Mouse (Mus musculus): ENCODE results near the gene Zfp58. TPM values are rescaled to one million over a fixed set of nuclear protein-coding genes. Genes with fewer than 3 reads are reported as not detected.
A peak's percentile ranks its signal among the peaks of the same experiment; 100 is the strongest.

Zfp58 gene
- polyA plus RNA-seq (2015; fragmentation: Nextera tagmentation; extraction: Ambion mirVana): 12.9 and 14.1 TPM in 2 replicates

DNA sequence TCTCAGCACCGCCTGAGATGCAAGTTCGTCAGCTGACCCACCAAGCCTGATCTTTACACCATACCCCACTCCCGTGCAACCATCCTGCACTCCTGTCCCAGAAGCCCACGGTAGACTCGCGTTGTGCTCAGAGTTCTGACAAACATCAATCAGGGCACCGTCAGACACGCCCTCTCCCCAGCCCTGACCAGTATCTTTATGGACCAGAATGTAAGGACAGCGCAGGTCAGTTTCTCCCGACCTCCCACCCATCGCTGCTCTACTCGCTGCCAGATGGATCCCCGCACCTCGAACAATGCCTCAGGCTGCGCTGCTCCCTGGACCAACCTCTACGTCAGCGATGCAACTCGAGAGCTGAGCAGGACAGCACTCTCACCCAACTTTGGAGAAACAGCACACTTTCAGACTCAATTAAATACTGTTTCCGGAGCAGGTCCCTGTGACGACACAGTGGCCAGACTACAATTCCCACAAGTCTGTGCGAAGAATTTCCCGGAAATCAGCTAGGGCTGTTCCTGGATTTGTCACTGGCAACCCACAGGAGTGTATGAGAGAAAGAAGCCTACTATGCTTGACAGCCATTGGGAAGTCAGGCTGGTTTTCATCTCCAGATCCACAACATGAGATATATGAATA, at the start of gene Zfp58:
Zfp58 (minus strand) TSS at position 472 of the 636 bp plus-strand sequence.
- Histone ChIP-seq H3K4me1 (peaks cover 8% of the 10 kb centered on the region), H3K4me2 (peak within 1 kb of the TSS; percentile 74), H3K27me3 (no peaks in the 10 kb centered on the region), H3K36me3 (peaks cover 2% of the 10 kb centered on the region; the same call in 1 of the 2 replicates), H3K4me3 (peak within 1 kb of the TSS; percentile 81), H3K27ac (peak within 1 kb of the TSS; percentile 41; the same call in 1 of the 2 replicates), H3K9me3 (no peaks in the 10 kb centered on the region), H3K9ac (peak within 1 kb of the TSS; percentile 67)
- peak; percentile 95 for ATAC-seq (ENCODE audit: borderline replicate concordance, extremely low read depth, low FRiP score, low TSS enrichment)
- under 1% methylated on average over 22 of the region's 22 CpGs for WGBS

DNA sequence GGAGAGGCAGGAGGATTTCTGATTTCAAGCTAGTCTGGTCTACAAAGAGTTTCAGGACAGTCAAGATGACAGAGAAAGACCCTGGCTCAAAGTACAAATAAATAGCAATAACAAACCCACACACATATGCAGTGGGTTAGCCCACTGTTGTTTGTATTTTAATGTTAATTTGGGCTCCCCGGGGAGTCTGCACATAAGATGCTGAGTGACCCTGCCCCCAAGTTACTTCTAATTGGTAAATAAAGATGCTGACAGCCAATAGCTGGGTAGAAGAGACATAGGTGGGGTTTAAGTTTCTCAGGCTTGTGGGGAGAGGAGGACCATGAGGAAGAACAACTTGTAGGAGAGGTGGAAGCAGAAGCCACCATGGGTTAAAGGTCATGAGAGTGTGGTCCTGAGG, 45.6 kb upstream of the Zfp58 start:
- Histone ChIP-seq H3K4me2 (no peak overlapping the region), H3K27ac (no peak overlapping the region), H3K27me3 (no peaks in the 10 kb centered on the region), H3K4me1 (no peaks in the 10 kb centered on the region), H3K9ac (no peak overlapping the region), H3K4me3 (no peak overlapping the region), H3K9me3 (no peaks in the 10 kb centered on the region), H3K36me3 (peaks cover 41% of the 10 kb centered on the region)
- no peak for ATAC-seq (ENCODE audit: borderline replicate concordance, extremely low read depth, low FRiP score, low TSS enrichment)
- WGBS: 91% methylated on average over 1 of the region's 1 CpGs

DNA sequence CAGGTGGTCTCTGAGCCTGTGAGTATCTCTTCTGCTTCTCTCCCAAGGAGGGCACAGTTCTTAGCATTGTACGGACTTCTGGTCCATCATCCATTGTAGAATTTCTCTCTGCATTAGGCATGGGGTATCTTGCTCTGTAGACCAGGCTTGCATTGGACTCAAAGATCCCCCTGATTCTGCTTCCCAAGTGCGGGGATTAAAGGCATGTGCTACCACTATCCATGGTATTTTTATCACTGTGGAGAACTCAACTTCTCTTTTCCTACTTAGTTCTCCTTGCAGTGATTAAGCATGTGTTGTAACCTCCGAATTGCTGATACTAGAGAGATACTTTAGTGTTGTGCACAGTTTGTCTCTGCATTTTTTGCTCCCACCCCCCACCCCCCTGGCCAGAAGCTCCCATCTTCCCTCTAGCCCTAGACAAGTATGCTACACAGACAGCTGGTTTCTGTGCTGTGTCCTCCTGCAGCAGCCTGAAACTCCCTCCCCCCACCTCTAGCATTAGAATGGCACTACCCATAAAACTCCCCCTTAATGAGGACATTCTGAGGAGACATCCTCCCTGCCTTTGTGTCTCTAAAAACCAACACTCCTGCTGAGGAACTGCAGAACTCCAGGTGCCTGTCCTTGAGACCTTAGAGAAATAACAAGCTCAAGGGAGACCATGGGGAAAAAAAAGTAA, 26.8 kb upstream of the Zfp58 start:
- no peak for ATAC-seq (ENCODE audit: borderline replicate concordance, extremely low read depth, low FRiP score, low TSS enrichment)
- Histone ChIP-seq H3K4me1 (peaks cover 13% of the 10 kb centered on the region), H3K4me2 (no peak overlapping the region), H3K27ac (no peak overlapping the region), H3K36me3 (no peaks in the 10 kb centered on the region), H3K9ac (no peak overlapping the region), H3K4me3 (no peak overlapping the region), H3K9me3 (no peaks in the 10 kb centered on the region), H3K27me3 (no peaks in the 10 kb centered on the region)
- WGBS: 68% methylated on average over 3 of the region's 3 CpGs

DNA sequence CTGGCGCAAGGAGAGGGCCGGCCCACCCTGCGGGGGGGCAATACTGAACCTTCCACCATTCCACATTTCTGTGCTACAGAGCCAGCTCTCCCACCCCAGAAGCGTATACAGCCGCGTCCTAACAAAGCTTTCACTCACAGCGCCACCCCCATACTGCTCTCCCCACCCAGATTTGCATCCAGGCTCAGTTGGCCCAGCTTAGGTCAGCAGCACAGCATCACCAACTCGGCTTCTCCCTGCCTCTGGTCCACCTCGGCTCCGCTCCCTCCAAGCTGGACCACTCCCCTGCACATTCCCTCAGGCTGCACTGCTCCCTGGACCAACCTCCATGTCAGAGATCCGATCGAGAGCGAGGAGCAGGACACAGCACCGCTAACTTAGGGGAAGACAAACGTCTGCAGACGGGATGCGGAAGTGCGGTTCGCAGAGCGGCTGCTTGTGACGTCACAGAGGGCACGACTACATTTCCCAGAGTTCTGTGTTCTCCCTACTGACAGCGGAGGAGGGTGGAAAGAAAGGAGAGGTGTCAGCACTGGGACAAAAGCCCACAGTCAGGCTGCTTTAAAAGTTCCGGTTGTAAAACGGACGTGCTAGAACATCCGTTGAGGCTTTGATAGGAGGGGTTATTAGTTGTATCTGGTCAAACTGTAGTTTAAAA, 25.5 kb upstream of the Zfp58 start, which contains the start of the genes Gm26965 and Zfp87:
Gm26965 (minus strand) TSS at position 399 of the 658 bp plus-strand sequence.
Zfp87 (minus strand) TSS at position 425 of the 658 bp plus-strand sequence.
- Histone ChIP-seq H3K9me3 (no peaks in the 10 kb centered on the region), H3K4me1 (peaks cover 13% of the 10 kb centered on the region), H3K36me3 (peaks cover 1% of the 10 kb centered on the region; the same call in 1 of the 2 replicates), H3K9ac (peak within 1 kb of the TSS; percentile 77), H3K4me2 (peak within 1 kb of the TSS; percentile 74), H3K4me3 (peak within 1 kb of the TSS; percentile 90), H3K27me3 (no peaks in the 10 kb centered on the region), H3K27ac (peak within 1 kb of the TSS; percentile 62)
- ATAC-seq (ENCODE audit: borderline replicate concordance, extremely low read depth, low FRiP score, low TSS enrichment): peak; percentile 99
- WGBS: 1% methylated on average over 27 of the region's 27 CpGs

DNA sequence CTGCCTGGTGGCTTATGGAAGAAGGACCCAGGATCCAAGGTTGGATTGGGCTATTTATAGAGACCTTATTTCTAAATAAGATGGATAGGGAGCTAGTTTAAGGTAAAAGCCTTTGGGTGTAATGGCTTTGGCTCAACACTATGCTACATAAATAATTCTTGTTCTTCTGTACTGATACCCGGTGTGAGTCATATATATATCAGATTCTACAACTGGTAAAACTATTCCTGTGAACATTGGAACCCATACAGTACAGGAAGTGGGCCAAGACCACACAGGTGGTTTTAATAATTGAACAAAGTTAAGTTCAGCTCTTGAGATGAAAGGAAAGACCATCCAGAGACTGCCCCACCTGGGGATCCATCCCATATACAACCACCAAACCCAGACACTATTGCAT, 553 bp upstream of the Zfp58 start:
- Histone ChIP-seq H3K9me3 (no peaks in the 10 kb centered on the region), H3K4me2 (no peak overlapping the region), H3K27ac (no peak overlapping the region), H3K36me3 (no peaks in the 10 kb centered on the region), H3K4me1 (peaks cover 8% of the 10 kb centered on the region), H3K9ac (no peak overlapping the region), H3K27me3 (no peaks in the 10 kb centered on the region), H3K4me3 (0 out of 2 replicates have a peak overlapping the region, but pooled peaks have one; percentile 81)
- WGBS: 75% methylated on average over 1 of the region's 1 CpGs
- no peak for ATAC-seq (ENCODE audit: borderline replicate concordance, extremely low read depth, low FRiP score, low TSS enrichment)

DNA sequence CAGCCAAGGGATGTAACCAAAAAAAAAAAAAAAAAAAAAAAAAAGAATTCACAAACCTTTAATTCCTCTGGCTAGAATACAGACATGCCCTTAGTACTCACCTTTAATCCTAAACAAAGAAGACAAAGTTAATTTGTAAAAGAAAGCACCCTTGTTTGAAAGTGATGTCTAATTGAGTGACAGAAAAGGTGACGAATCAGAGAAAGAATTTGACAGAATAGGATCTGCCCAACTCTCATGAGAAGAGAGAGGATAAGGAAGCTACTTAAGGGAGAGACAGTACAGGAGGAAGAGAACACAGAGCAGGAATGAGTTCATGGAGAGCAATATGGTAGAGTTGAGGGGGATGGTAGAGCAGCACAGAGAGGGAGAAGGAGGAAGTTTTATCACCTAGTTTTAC, 4.7 kb downstream of the Zfp58 start:
- H3K9me3 ChIP-seq: peaks cover 9% of the 10 kb centered on the region; the same call in 1 of the 2 replicates
- no peak overlapping the region for H3K4me3 ChIP-seq
- 95% methylated on average over 1 of the region's 1 CpGs for WGBS
- peaks cover 8% of the 10 kb centered on the region for H3K4me1 ChIP-seq
- no peak overlapping the region for H3K4me2 ChIP-seq
- no peak for ATAC-seq (ENCODE audit: borderline replicate concordance, extremely low read depth, low FRiP score, low TSS enrichment)
- H3K27me3 ChIP-seq: no peaks in the 10 kb centered on the region
- H3K27ac ChIP-seq: no peak overlapping the region
- no peak overlapping the region for H3K9ac ChIP-seq
- H3K36me3 ChIP-seq: peaks cover 44% of the 10 kb centered on the region

DNA sequence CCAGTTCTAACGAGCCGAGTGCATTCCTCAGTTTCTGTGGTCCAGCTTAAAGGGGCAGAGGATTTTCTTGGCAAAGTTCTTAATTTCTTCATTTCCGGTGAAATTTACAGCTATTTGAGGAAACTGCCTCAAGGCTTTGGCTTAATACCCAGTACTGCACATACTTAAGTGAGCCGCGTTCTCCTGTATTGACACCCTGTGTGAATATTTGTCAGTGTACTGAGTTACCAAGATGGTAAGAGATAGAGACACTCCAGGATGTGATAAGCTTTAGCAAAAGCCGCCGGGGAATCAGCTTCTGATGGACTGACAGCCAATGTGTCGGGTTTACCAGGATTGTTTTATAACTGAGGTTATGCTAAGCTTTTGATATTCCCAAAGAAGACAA, 15.9 kb downstream of the Zfp58 start:
- H3K9me3 ChIP-seq: no peaks in the 10 kb centered on the region
- 0 out of 2 replicates have a peak, but pooled peaks cover 4% of the 10 kb centered on the region for H3K4me1 ChIP-seq
- peak overlapping the region; percentile 60; the same call in 1 of the 2 replicates for H3K27ac ChIP-seq
- ATAC-seq (ENCODE audit: borderline replicate concordance, extremely low read depth, low FRiP score, low TSS enrichment): peak; percentile 51; the same call in 1 of the 2 replicates
- peak overlapping the region; percentile 74 for H3K4me2 ChIP-seq
- H3K9ac ChIP-seq: peak overlapping the region; percentile 64
- 30% methylated on average over 8 of the region's 8 CpGs for WGBS
- 0 out of 2 replicates have a peak, but pooled peaks cover 10% of the 10 kb centered on the region for H3K36me3 ChIP-seq
- peak overlapping the region; percentile 69 for H3K4me3 ChIP-seq
- no peaks in the 10 kb centered on the region for H3K27me3 ChIP-seq

DNA sequence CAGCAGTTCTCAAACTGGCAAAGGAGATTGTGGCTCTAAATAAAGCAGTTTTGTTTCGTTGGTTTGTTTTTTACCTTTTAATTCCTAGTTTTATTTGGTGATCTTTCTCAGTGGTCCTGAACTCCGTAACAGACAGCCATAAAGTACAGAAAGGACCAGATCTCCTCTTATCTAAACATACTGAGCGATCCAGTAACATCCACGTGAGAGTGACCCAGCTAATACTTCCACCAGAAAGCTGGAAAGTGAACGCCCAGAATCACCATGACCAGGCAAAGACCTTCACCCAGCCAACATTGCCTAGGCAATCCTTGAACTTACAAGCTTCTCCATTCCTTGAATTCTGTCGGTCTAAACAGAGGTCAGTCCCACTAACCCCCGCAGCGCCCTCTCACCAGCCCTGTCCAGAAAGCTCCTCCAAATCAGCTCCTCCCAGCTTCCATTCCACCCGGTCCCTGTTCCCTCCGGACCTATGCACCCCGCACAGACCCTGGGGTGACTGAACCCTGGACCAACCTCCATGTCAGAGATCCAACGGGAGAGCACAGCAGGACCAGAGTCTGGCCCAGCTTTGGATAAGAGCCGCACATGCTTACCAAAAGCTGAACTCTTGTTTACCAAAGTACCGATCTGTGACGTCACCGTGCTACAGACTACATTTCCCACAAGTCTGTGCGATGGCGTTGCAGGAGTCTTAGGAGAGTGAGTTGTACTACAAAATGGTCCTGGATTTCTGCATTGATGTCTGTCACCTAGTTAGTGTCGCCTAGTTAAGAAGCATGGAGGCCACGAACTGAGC, 16.5 kb downstream of the Zfp58 start, which contains the start of gene Zfp874b:
Zfp874b (minus strand) TSS at position 634 of the 799 bp plus-strand sequence.
- Histone ChIP-seq H3K4me3 (peak within 1 kb of the TSS; percentile 69), H3K4me1 (0 out of 2 replicates have a peak, but pooled peaks cover 4% of the 10 kb centered on the region), H3K36me3 (0 out of 2 replicates have a peak, but pooled peaks cover 7% of the 10 kb centered on the region), H3K9me3 (no peaks in the 10 kb centered on the region), H3K9ac (peak within 1 kb of the TSS; percentile 64), H3K4me2 (peak within 1 kb of the TSS; percentile 74), H3K27ac (peak within 1 kb of the TSS; percentile 60; the same call in 1 of the 2 replicates), H3K27me3 (no peaks in the 10 kb centered on the region)
- WGBS: 2% methylated on average over 20 of the region's 20 CpGs
- ATAC-seq (ENCODE audit: borderline replicate concordance, extremely low read depth, low FRiP score, low TSS enrichment): peak; percentile 97

DNA sequence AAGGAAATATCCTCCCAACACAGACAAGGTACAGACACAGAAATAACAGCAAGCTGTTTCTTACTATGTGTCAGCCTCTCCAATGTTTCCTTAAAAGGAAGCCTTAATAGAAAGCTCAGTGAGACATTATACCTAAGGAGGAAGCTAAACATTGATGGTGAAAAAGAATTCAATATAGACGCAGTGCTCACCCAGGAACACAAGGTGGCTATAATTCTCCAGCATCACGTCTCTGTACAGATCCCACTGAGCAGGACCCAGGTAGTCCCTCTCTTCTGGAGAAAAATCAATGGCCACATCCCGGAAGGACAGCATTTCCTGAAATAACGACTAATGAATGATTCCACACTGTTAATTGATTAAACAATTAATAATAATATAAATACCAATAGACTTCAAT, 18.8 kb downstream of the Zfp58 start:
- Histone ChIP-seq H3K27me3 (no peaks in the 10 kb centered on the region), H3K9me3 (no peaks in the 10 kb centered on the region), H3K27ac (no peak overlapping the region), H3K36me3 (no peaks in the 10 kb centered on the region), H3K4me1 (0 out of 2 replicates have a peak, but pooled peaks cover 4% of the 10 kb centered on the region), H3K4me3 (no peak overlapping the region), H3K9ac (no peak overlapping the region), H3K4me2 (no peak overlapping the region)
- 59% methylated on average over 4 of the region's 4 CpGs for WGBS
- ATAC-seq (ENCODE audit: borderline replicate concordance, extremely low read depth, low FRiP score, low TSS enrichment): no peak

DNA sequence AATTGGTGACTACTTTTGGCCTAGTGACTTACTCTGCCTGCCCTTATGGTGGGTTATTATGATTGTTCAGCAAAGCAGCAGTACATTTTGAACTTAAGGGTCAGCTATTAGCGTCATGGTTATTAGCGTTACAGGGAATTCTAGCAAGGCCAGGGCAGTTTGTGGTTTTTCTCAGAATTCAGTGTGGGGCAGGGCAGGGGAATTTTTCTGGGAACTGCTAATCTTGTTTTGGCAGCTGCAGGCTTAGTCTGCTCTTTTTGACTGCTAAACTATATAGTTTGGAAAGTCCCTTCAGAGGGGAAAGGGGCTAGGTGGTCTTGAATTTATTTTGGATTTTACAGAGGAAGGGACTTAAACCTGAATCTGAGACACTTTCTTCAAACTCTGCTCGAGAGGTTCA, 31.1 kb downstream of the Zfp58 start:
- no peaks in the 10 kb centered on the region for H3K27me3 ChIP-seq
- H3K4me2 ChIP-seq: no peak overlapping the region
- H3K27ac ChIP-seq: no peak overlapping the region
- H3K9ac ChIP-seq: no peak overlapping the region
- H3K4me3 ChIP-seq: no peak overlapping the region
- 91% methylated on average over 3 of the region's 3 CpGs for WGBS
- no peaks in the 10 kb centered on the region for H3K9me3 ChIP-seq
- H3K36me3 ChIP-seq: peaks cover 21% of the 10 kb centered on the region
- no peaks in the 10 kb centered on the region for H3K4me1 ChIP-seq
- ATAC-seq (ENCODE audit: borderline replicate concordance, extremely low read depth, low FRiP score, low TSS enrichment): no peak
